Mouse (Mus musculus): Measurements from ENCODE around the gene Focad. TPM values are rescaled to one million over a fixed set of nuclear protein-coding genes. Genes with fewer than 3 reads are reported as not detected.

Gene Focad
- polyA plus RNA-seq, 1 experiment, result 3.7 TPM

GRCm38 (mm10) chr4:88400302-88400991 lies 306.0 kb downstream of the Focad start:
- Histone ChIP-seq H3K27ac (ENCODE audit: insufficient read depth, low read depth, low read length) (no peak overlapping the region), H3K4me1 (ENCODE audit: control insufficient read depth, insufficient read depth, low read length) (peaks cover 2% of the 10 kb centered on the region), H3K4me3 (ENCODE audit: insufficient read depth, low read length) (no peak overlapping the region)
- no peak for TF ChIP-seq CTCF (IDR thresholded peaks at IDR 0.05; ENCODE audit: low read depth, low read length)
- no peak for TF ChIP-seq POLR2A (IDR thresholded peaks at IDR 0.05; ENCODE audit: borderline replicate concordance, low read depth, low read length)

DNA sequence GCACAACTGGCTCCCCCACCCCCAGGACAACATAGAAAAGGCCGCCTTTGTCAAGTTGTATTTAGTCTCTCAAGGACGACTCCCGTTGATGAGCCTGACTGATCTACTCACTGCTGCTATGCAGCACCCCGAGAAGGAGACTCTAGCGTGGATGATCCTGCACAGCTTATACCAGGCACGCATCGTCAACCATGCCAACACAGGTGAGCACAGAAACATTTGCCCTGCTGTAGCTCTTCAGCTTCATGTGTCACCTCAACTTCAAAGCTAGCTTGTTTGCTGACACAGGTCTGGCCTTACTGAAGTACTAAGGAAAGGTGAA lies 306.5 kb downstream of the Focad start:
- no peak overlapping the region for H3K27ac ChIP-seq (ENCODE audit: insufficient read depth, low read depth, low read length)
- peaks cover under 1% of the 10 kb centered on the region; the same call in 1 of the 2 replicates for H3K4me1 ChIP-seq (ENCODE audit: control insufficient read depth, insufficient read depth, low read length)
- TF ChIP-seq CTCF (IDR thresholded peaks at IDR 0.05; ENCODE audit: low read depth, low read length), result no peak
- TF ChIP-seq POLR2A (IDR thresholded peaks at IDR 0.05; ENCODE audit: borderline replicate concordance, low read depth, low read length), result no peak

DNA sequence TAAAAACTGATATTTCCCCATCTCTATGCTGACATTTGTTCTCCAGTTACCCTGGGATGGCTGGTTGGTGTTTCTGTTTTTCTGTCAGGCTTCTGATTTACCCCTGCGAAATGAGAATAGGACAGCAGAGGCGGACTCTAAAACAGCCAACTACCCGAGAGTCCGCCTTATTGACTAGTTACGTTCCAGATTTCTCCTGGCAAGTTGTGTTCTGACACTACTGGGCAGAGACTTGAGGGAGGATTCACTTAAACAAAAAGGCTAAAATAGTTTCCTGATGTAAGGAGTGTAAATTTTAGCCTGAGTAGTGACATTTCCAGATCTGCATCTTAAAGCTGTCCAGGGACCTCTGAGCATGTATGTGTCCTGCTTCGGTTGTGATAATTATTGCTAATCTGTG lies 308.5 kb downstream of the Focad start:
- TF ChIP-seq POLR2A (IDR thresholded peaks at IDR 0.05; ENCODE audit: borderline replicate concordance, low read depth, low read length) (no peak), CTCF (IDR thresholded peaks at IDR 0.05; ENCODE audit: low read depth, low read length) (no peak)
- Histone ChIP-seq H3K27ac (ENCODE audit: insufficient read depth, low read depth, low read length) (no peak overlapping the region), H3K4me1 (ENCODE audit: control insufficient read depth, insufficient read depth, low read length) (peaks cover 10% of the 10 kb centered on the region), H3K4me3 (ENCODE audit: insufficient read depth, low read length) (no peak overlapping the region)

More for the DNA sequence above, 306.5 kb downstream of the Focad start:
- H3K4me3 ChIP-seq (ENCODE audit: insufficient read depth, low read length), result no peak overlapping the region

DNA sequence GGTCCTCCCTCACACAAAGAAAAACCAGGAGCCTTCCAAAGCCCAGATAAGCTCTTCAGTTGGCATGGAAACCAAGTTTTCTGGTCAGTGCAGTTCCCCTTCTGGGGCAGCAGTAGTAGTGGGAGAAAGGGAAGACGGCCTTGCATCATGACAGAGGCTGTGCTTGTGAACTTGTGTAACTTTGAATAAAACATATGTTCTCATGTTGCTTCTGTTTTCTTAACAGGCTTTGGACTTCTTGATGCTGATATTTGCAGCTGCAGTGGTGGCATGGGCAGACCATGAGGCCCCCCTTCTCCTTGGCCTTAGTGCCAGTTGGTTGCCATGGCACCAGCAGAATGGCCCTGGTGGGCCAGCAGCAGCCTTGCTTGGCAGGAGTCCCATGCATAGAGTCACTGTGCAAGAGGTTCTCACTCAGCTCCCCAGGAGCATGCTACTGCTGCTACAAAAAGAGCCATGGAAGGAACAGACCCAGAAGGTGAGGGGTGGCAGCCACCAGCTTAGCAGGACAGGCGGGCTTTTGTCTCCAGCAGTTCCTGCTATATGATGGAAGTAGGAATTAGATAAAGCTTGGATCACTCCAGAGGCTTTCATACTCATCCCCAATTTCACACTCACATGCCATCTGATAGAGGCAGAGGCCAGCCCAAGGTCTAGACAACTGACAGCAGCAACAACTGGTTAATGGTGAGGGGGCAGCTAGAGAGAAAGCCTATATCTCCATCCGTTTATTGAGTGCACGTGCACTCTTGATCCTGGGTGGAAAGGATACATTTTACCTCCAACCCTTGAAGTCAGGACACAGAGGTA lies 312.7 kb downstream of the Focad start:
- TF ChIP-seq CTCF (IDR thresholded peaks at IDR 0.05; ENCODE audit: low read depth, low read length) (no peak), POLR2A (IDR thresholded peaks at IDR 0.05; ENCODE audit: borderline replicate concordance, low read depth, low read length) (no peak)
- H3K4me3 ChIP-seq (ENCODE audit: insufficient read depth, low read length), result no peak overlapping the region
- peaks cover 13% of the 10 kb centered on the region for H3K4me1 ChIP-seq (ENCODE audit: control insufficient read depth, insufficient read depth, low read length)
- H3K27ac ChIP-seq (ENCODE audit: insufficient read depth, low read depth, low read length), result peak overlapping the region; percentile 26

GRCm38 (mm10) chr4:88409279-88409678 lies 314.9 kb downstream of the Focad start:
- H3K4me1 ChIP-seq (ENCODE audit: control insufficient read depth, insufficient read depth, low read length), result peaks cover 28% of the 10 kb centered on the region
- H3K27ac ChIP-seq (ENCODE audit: insufficient read depth, low read depth, low read length), result no peak overlapping the region
- no peak overlapping the region for H3K4me3 ChIP-seq (ENCODE audit: insufficient read depth, low read length)
- no peak for TF ChIP-seq POLR2A (IDR thresholded peaks at IDR 0.05; ENCODE audit: borderline replicate concordance, low read depth, low read length)
- TF ChIP-seq CTCF (IDR thresholded peaks at IDR 0.05; ENCODE audit: low read depth, low read length), result no peak

GRCm38 (mm10) chr4:88412331-88412730 lies 317.9 kb downstream of the Focad start:
- no peak for TF ChIP-seq CTCF (IDR thresholded peaks at IDR 0.05; ENCODE audit: low read depth, low read length)
- no peak for TF ChIP-seq POLR2A (IDR thresholded peaks at IDR 0.05; ENCODE audit: borderline replicate concordance, low read depth, low read length)
- Histone ChIP-seq H3K4me1 (ENCODE audit: control insufficient read depth, insufficient read depth, low read length) (peaks cover 41% of the 10 kb centered on the region), H3K4me3 (ENCODE audit: insufficient read depth, low read length) (no peak overlapping the region), H3K27ac (ENCODE audit: insufficient read depth, low read depth, low read length) (peak overlapping the region; percentile 51)

DNA sequence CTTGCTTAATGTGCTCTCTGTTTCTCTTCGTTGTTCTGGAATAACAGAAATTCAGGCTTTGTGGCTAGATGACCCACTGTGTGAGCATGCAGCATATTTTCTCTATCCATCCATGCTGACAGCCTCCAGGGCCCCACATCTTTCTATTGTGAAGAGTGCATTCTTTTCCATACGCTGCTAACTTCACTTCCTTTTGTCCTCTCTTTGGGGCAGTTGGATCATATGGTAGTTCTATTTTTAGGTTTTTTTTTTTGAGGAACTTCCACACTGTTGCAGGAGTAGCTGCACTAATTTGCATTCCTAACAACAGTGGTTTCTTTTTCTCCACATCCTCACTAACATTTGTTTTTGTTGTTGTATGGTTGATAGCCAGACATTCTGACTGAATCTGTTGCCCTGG lies 320.6 kb downstream of the Focad start:
- TF ChIP-seq CTCF (IDR thresholded peaks at IDR 0.05; ENCODE audit: low read depth, low read length), result no peak
- TF ChIP-seq POLR2A (IDR thresholded peaks at IDR 0.05; ENCODE audit: borderline replicate concordance, low read depth, low read length), result no peak
- peak overlapping the region; percentile 80 for H3K27ac ChIP-seq (ENCODE audit: insufficient read depth, low read depth, low read length)
- H3K4me1 ChIP-seq (ENCODE audit: control insufficient read depth, insufficient read depth, low read length), result peaks cover 50% of the 10 kb centered on the region
- H3K4me3 ChIP-seq (ENCODE audit: insufficient read depth, low read length), result no peak overlapping the region

DNA sequence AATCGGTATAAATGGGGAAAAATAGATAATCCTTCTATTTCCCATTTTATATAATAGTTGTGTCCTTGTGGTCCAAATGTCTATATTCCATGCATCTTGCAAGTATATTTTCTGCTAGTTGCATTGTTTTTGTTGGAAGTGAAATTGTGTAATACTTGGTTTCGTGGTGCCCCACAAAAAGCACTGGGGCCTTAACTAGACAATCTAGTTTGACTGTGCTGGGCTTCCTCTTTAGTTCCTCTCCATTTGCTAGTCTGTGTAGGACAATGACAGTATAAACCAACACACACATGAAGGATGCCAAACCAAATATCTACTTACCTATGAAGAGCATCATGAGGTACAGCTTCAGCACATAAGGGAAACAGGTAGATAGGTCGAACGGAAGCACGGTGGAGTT lies 324.9 kb downstream of the Focad start:
- Histone ChIP-seq H3K27ac (ENCODE audit: insufficient read depth, low read depth, low read length) (peak overlapping the region; percentile 63), H3K4me3 (ENCODE audit: insufficient read depth, low read length) (no peak overlapping the region), H3K4me1 (ENCODE audit: control insufficient read depth, insufficient read depth, low read length) (peaks cover 34% of the 10 kb centered on the region)
- TF ChIP-seq POLR2A (IDR thresholded peaks at IDR 0.05; ENCODE audit: borderline replicate concordance, low read depth, low read length), result no peak
- TF ChIP-seq CTCF (IDR thresholded peaks at IDR 0.05; ENCODE audit: low read depth, low read length), result no peak

DNA sequence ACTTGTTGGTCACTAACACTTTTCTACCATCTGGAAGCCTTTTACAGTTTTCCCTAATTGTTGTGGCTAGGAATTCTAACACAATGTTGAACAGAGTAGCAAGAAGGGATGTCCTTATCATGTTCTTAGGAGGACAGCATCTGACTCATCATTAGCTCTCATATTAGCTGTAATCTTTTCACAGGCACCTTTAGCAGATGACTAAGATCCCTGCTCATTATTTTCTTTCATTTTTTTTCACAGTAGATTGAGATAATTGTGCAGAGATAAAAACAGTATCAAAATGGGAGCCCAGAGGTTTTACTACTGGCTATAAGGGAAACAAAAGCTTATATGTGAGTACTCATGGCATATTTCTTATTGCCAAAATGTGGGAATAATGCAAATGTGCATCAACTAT lies 330.1 kb downstream of the Focad start:
- no peak for TF ChIP-seq POLR2A (IDR thresholded peaks at IDR 0.05; ENCODE audit: borderline replicate concordance, low read depth, low read length)
- TF ChIP-seq CTCF (IDR thresholded peaks at IDR 0.05; ENCODE audit: low read depth, low read length), result no peak
- H3K27ac ChIP-seq (ENCODE audit: insufficient read depth, low read depth, low read length), result no peak overlapping the region
- no peak overlapping the region for H3K4me3 ChIP-seq (ENCODE audit: insufficient read depth, low read length)
- peaks cover 8% of the 10 kb centered on the region for H3K4me1 ChIP-seq (ENCODE audit: control insufficient read depth, insufficient read depth, low read length)

DNA sequence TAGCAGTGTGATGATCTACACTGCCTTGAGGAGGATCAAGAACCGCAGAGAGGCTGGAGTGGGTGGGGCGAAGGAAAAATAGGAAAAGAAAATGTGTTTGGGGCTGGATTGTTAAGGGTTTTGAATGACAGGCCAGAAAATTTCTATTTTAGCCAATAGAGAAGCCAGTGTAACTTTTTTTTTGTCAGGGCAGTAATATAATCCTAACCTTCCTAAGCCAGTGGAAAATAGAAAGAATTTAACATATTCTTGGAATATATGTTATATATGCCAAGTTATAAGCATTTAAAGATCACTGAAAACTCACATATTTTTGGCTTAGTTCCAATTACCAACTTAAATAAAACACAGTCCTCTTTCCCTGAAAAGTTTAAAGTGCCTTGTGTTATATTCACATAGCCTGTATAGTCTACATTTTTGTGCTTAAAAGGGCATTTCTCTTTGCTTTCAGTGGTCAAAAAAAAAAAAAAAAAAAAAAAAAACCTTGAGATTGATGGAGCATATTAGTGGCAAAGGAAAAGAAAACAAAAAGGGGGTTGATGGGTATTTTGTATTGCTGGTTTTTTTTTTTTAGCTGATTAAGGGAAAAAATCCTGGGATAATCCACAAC lies 333.3 kb downstream of the Focad start:
- no peak overlapping the region for H3K4me3 ChIP-seq (ENCODE audit: insufficient read depth, low read length)
- no peak for TF ChIP-seq POLR2A (IDR thresholded peaks at IDR 0.05; ENCODE audit: borderline replicate concordance, low read depth, low read length)
- TF ChIP-seq CTCF (IDR thresholded peaks at IDR 0.05; ENCODE audit: low read depth, low read length), result no peak
- H3K4me1 ChIP-seq (ENCODE audit: control insufficient read depth, insufficient read depth, low read length), result peaks cover 9% of the 10 kb centered on the region
- H3K27ac ChIP-seq (ENCODE audit: insufficient read depth, low read depth, low read length), result no peak overlapping the region
